Mouse (Mus musculus): ENCODE measurements around the gene Itpr1. TPM values are rescaled to one million over a fixed set of nuclear protein-coding genes. Genes with fewer than 3 reads are reported as not detected.

Itpr1 gene
- polyA plus RNA-seq, 1 experiment, result 42.5 TPM

DNA sequence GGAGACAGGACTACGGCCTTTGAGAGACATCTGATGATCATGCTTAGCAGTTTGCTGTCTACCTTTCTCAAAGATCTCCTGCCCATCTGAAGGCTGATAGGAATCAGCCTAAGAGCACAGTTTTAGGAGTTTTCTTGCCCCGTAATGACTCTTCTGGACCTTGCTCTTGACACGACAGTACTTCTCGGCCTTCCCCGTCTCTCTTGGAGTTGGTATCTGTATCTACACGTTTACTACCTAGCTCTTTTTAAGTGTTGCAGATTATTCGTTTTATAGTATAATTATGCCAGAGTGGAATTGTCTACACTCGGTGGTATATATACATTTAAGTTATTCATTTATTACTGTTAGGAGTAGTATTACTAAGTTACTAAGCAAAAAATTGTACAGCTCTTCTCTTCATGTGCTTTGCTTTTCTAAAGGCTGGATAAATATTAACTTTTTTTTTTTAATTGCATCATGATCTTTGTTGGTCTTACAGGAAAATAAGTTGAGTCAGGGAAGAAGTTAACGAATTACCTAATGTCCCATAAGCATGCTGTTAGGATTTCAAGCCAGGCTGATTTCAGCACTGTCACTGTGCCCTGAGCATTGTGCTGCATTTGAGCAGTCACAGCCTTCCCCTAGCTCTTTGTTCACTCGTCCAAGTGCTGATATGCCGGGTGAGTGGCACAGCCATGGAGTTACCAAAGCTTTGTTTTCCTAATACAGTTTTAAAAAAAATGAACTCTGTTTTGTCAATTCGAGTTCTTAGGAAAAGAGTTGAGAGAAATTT, 64.9 kb downstream of the Itpr1 start:
- no peaks in the 10 kb centered on the region for H3K9me3 ChIP-seq (replicated peaks; ENCODE audit: control insufficient read depth, insufficient read depth, low read length, poor library complexity, severe bottlenecking)
- no peaks in the 10 kb centered on the region for H3K4me1 ChIP-seq (ENCODE audit: control insufficient read depth, insufficient read depth, low read length)
- H3K27ac ChIP-seq (ENCODE audit: insufficient read depth, low read length), result no peak overlapping the region
- no peak overlapping the region for H3K4me3 ChIP-seq (ENCODE audit: low read depth, low read length)
- no peaks in the 10 kb centered on the region for H3K27me3 ChIP-seq (ENCODE audit: control insufficient read depth, insufficient read depth, low read length, poor library complexity, severe bottlenecking)
- no peaks in the 10 kb centered on the region for H3K36me3 ChIP-seq (ENCODE audit: control insufficient read depth, insufficient read depth, low read length, poor library complexity, severe bottlenecking)
- no peak overlapping the region for H3K9ac ChIP-seq (ENCODE audit: low read depth, poor library complexity, severe bottlenecking)
- TF ChIP-seq POLR2A (IDR thresholded peaks at IDR 0.05; ENCODE audit: insufficient read depth, low read length) (no peak), EP300 (IDR thresholded peaks at IDR 0.05; ENCODE audit: insufficient read depth, low read depth, low read length) (no peak), CTCF (IDR thresholded peaks at IDR 0.05; ENCODE audit: low read depth, low read length) (no peak)

DNA sequence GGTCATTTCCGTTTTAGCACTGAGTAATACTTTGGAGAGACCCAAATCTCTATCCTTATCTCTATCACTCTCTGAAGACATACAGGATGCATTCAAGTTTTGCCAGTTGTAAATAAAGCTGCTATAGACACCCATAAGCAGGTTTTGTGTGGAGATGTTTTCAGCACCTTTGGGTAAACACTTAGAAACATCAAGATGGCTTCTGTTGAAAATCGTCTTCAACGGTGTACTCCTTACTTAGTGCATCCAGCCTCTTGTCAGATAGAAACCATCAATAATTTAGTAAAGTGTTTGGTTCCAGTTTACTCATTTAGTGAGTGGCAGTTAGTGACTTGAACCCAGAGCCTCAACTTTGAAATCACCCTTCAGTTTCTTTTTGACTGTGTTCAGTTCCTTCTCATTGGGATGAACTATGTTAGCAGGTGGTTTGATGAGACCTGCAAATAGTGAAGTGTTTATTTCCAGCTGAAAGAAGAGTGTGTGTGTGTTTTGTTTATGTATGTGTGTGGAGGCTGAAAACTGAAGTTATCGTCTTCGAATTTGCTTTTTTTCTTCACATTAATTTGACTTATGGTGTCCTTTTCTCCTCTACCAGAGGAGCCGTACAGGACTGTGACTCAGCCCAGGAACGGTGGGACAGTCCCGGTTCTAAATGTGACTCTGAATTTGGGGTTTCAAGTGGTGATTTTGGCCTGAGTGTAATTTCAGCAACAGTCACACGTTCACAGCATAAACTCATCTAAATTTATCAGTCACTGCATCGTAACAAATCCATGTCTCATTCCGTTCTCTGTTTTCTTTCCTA, 66.1 kb downstream of the Itpr1 start:
- TF ChIP-seq POLR2A (IDR thresholded peaks at IDR 0.05; ENCODE audit: insufficient read depth, low read length), result no peak
- no peak for TF ChIP-seq EP300 (IDR thresholded peaks at IDR 0.05; ENCODE audit: insufficient read depth, low read depth, low read length)
- TF ChIP-seq CTCF (IDR thresholded peaks at IDR 0.05; ENCODE audit: low read depth, low read length), result no peak
- Histone ChIP-seq H3K9me3 (replicated peaks; ENCODE audit: control insufficient read depth, insufficient read depth, low read length, poor library complexity, severe bottlenecking) (no peaks in the 10 kb centered on the region), H3K36me3 (ENCODE audit: control insufficient read depth, insufficient read depth, low read length, poor library complexity, severe bottlenecking) (no peaks in the 10 kb centered on the region), H3K27me3 (ENCODE audit: control insufficient read depth, insufficient read depth, low read length, poor library complexity, severe bottlenecking) (no peaks in the 10 kb centered on the region), H3K9ac (ENCODE audit: low read depth, poor library complexity, severe bottlenecking) (no peak overlapping the region), H3K27ac (ENCODE audit: insufficient read depth, low read length) (no peak overlapping the region), H3K4me1 (ENCODE audit: control insufficient read depth, insufficient read depth, low read length) (no peaks in the 10 kb centered on the region), H3K4me3 (ENCODE audit: low read depth, low read length) (no peak overlapping the region)

DNA sequence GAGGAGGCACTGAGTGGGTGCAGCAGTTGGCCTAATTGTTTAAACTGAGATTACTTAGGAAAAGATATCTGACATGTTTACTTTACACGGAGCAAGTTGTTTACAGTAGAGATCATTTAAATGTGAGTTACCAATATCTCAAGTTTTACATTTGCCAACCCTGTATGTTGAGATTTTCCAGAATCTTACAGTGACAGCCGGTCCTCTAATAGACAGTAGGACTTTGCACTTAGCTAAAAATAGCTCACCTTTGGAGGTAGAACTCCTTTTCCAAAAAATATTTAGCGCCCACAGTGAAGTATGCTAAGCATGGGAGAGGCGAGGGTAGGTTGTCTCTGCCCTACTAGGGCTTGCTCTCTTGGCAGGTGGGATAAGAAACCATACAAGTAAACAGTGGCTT, 69.2 kb downstream of the Itpr1 start:
- TF ChIP-seq POLR2A (IDR thresholded peaks at IDR 0.05; ENCODE audit: insufficient read depth, low read length) (no peak), EP300 (IDR thresholded peaks at IDR 0.05; ENCODE audit: insufficient read depth, low read depth, low read length) (no peak), CTCF (IDR thresholded peaks at IDR 0.05; ENCODE audit: low read depth, low read length) (no peak)
- H3K36me3 ChIP-seq (ENCODE audit: control insufficient read depth, insufficient read depth, low read length, poor library complexity, severe bottlenecking), result no peaks in the 10 kb centered on the region

DNA sequence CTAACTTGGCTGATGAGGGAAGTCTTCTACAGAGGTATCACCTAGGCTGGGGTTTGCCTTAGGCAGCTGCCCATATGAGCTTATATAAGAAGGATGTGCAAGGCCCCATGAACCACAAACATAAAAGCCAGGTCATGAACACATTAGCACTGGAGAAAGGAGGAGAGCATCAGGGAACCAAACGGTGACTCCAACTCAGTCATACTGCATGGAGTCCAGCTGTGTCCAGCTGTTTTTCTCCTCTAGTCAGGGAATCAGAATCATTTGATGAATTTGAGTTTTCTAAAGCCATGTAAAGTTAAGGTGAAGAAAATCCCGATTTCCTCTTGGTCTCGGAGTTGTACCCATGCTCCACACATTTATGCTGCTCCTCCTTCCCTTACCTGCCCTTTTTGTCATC, 69.7 kb downstream of the Itpr1 start:
- Histone ChIP-seq H3K9me3 (replicated peaks; ENCODE audit: control insufficient read depth, insufficient read depth, low read length, poor library complexity, severe bottlenecking) (no peaks in the 10 kb centered on the region), H3K27me3 (ENCODE audit: control insufficient read depth, insufficient read depth, low read length, poor library complexity, severe bottlenecking) (no peaks in the 10 kb centered on the region), H3K4me3 (ENCODE audit: low read depth, low read length) (no peak overlapping the region), H3K4me1 (ENCODE audit: control insufficient read depth, insufficient read depth, low read length) (no peaks in the 10 kb centered on the region), H3K27ac (ENCODE audit: insufficient read depth, low read length) (no peak overlapping the region), H3K36me3 (ENCODE audit: control insufficient read depth, insufficient read depth, low read length, poor library complexity, severe bottlenecking) (no peaks in the 10 kb centered on the region), H3K9ac (ENCODE audit: low read depth, poor library complexity, severe bottlenecking) (no peak overlapping the region)
- TF ChIP-seq EP300 (IDR thresholded peaks at IDR 0.05; ENCODE audit: insufficient read depth, low read depth, low read length) (no peak), POLR2A (IDR thresholded peaks at IDR 0.05; ENCODE audit: insufficient read depth, low read length) (no peak), CTCF (IDR thresholded peaks at IDR 0.05; ENCODE audit: low read depth, low read length) (no peak)

More for the DNA sequence above, 69.2 kb downstream of the Itpr1 start:
- Histone ChIP-seq H3K4me3 (ENCODE audit: low read depth, low read length) (no peak overlapping the region), H3K27me3 (ENCODE audit: control insufficient read depth, insufficient read depth, low read length, poor library complexity, severe bottlenecking) (no peaks in the 10 kb centered on the region), H3K4me1 (ENCODE audit: control insufficient read depth, insufficient read depth, low read length) (no peaks in the 10 kb centered on the region), H3K9ac (ENCODE audit: low read depth, poor library complexity, severe bottlenecking) (no peak overlapping the region), H3K9me3 (replicated peaks; ENCODE audit: control insufficient read depth, insufficient read depth, low read length, poor library complexity, severe bottlenecking) (no peaks in the 10 kb centered on the region), H3K27ac (ENCODE audit: insufficient read depth, low read length) (no peak overlapping the region)

DNA sequence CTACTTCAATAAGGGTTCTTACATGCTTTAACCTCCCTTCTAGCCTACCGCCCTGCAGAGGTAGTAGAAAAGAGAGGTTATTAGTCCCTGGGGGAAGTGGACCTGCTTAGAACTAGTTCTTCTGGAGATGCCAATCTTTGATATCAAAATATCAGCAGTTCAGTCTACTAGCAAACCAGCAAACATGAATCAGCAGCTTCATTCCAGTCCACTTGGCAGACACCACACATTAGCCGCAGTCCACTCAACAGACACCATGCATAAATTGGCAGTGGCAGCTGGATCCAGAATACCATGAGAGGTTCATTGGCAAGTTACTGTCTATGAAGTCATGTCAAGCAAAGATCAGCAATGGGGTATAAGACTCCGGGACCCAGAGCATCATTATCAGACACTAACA, 71.8 kb downstream of the Itpr1 start:
- Histone ChIP-seq H3K9ac (ENCODE audit: low read depth, poor library complexity, severe bottlenecking) (no peak overlapping the region), H3K27ac (ENCODE audit: insufficient read depth, low read length) (no peak overlapping the region), H3K36me3 (ENCODE audit: control insufficient read depth, insufficient read depth, low read length, poor library complexity, severe bottlenecking) (no peaks in the 10 kb centered on the region), H3K4me1 (ENCODE audit: control insufficient read depth, insufficient read depth, low read length) (no peaks in the 10 kb centered on the region), H3K9me3 (replicated peaks; ENCODE audit: control insufficient read depth, insufficient read depth, low read length, poor library complexity, severe bottlenecking) (no peaks in the 10 kb centered on the region), H3K27me3 (ENCODE audit: control insufficient read depth, insufficient read depth, low read length, poor library complexity, severe bottlenecking) (no peaks in the 10 kb centered on the region), H3K4me3 (ENCODE audit: low read depth, low read length) (no peak overlapping the region)
- TF ChIP-seq CTCF (IDR thresholded peaks at IDR 0.05; ENCODE audit: low read depth, low read length) (no peak), EP300 (IDR thresholded peaks at IDR 0.05; ENCODE audit: insufficient read depth, low read depth, low read length) (no peak), POLR2A (IDR thresholded peaks at IDR 0.05; ENCODE audit: insufficient read depth, low read length) (no peak)

DNA sequence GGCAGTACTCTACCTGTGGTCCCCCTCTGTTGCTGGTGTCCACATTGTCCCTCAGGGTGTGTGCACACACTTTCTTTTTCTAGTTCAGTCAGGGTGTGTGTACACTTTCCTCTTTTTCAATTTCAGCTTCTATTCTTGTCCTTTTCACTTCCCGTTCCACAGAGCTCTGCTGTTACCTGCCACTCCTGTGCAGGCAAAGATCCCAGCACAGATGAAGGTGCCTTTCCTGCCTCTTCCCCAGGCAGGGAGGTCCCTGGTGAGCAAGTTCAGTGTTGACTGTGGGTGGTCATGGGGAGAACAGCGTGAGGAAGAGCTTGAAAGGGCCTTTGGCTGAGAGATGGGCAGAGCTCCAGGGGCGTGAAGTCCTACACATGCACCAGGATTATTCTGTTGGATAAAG, 76.1 kb downstream of the Itpr1 start:
- H3K36me3 ChIP-seq (ENCODE audit: control insufficient read depth, insufficient read depth, low read length, poor library complexity, severe bottlenecking), result no peaks in the 10 kb centered on the region
- H3K27me3 ChIP-seq (ENCODE audit: control insufficient read depth, insufficient read depth, low read length, poor library complexity, severe bottlenecking), result no peaks in the 10 kb centered on the region
- no peaks in the 10 kb centered on the region for H3K4me1 ChIP-seq (ENCODE audit: control insufficient read depth, insufficient read depth, low read length)
- H3K9ac ChIP-seq (ENCODE audit: low read depth, poor library complexity, severe bottlenecking), result no peak overlapping the region
- no peak overlapping the region for H3K4me3 ChIP-seq (ENCODE audit: low read depth, low read length)
- H3K27ac ChIP-seq (ENCODE audit: insufficient read depth, low read length), result no peak overlapping the region
- no peaks in the 10 kb centered on the region for H3K9me3 ChIP-seq (replicated peaks; ENCODE audit: control insufficient read depth, insufficient read depth, low read length, poor library complexity, severe bottlenecking)
- TF ChIP-seq CTCF (IDR thresholded peaks at IDR 0.05; ENCODE audit: low read depth, low read length) (no peak), EP300 (IDR thresholded peaks at IDR 0.05; ENCODE audit: insufficient read depth, low read depth, low read length) (no peak), POLR2A (IDR thresholded peaks at IDR 0.05; ENCODE audit: insufficient read depth, low read length) (no peak)

All from ES-Bruce4 (cell line).